Mouse (Mus musculus) bone marrow, adult 2 months (tissue): ENCODE data around the gene Fam227a.

ENCODE experiments used
- CTCF ChIP-seq: fragments of 200-500 bp; IDR thresholded peaks from 2 replicates; pipeline ENCODE4 v1.5.1; 2011; ENCODE audit warnings: low read length, control low read depth; ENCODE audit not compliant: control insufficient read depth, insufficient read depth
- POLR2A ChIP-seq: fragments of 200-500 bp; IDR thresholded peaks from 2 replicates; pipeline ENCODE4 v1.6.1; 2011; ENCODE audit warnings: low read depth, mild to moderate bottlenecking, control low read depth, low read length, borderline replicate concordance; ENCODE audit not compliant: control insufficient read depth

GRCm38 (mm10) chr15:79581581-79581980 lies 77.2 kb downstream of the Fam227a start:
- TF ChIP-seq CTCF (no peak), POLR2A (no peak)
